Mouse (Mus musculus) induced T-regulatory cell, adult 2 months (primary cell): ENCODE data around the gene Slc25a25.

Experiments used
- DNase-seq: peaks from one replicate; pipeline ENCODE4 v3.0.0-alpha.2; 2012; ENCODE audit warnings: low read depth

Slc25a25 gene

GRCm38 (mm10) chr2:32395946-32396621 lies 55.2 kb downstream of the Slc25a25 start:
- peak; percentile 93 for DNase-seq

GRCm38 (mm10) chr2:32395484-32395945 lies 55.7 kb downstream of the Slc25a25 start, which contains the start of gene Ptges2:
Gene Ptges2, plus strand, starts transcription at chr2:32395896.
- DNase-seq, result peak; percentile 95

- DNase-seq, result no peak
These were observed 56.3 kb downstream of the Slc25a25 start for GRCm38 (mm10) chr2:32394973-32395372.

GRCm38 (mm10) chr2:32392063-32392462 lies 59.2 kb downstream of the Slc25a25 start:
- DNase-seq, result no peak

- DNase-seq, result no peak
These were observed 60.4 kb downstream of the Slc25a25 start for GRCm38 (mm10) chr2:32390871-32391270.

- DNase-seq, result no peak
These were observed 62.1 kb downstream of the Slc25a25 start for GRCm38 (mm10) chr2:32389157-32389556.

GRCm38 (mm10) chr2:32387706-32388490 lies 63.3 kb downstream of the Slc25a25 start, which contains the start of gene Lcn2:
Gene Lcn2, minus strand, starts transcription at chr2:32388252.
- no peak for DNase-seq

GRCm38 (mm10) chr2:32382689-32383088 lies 68.6 kb downstream of the Slc25a25 start:
- no peak for DNase-seq

GRCm38 (mm10) chr2:32381775-32382223 lies 69.4 kb downstream of the Slc25a25 start, which contains the start of gene 1110008P14Rik:
Gene 1110008P14Rik, minus strand, starts transcription at chr2:32381938.
- DNase-seq, result peak; percentile 98

- DNase-seq, result peak; percentile 55
These were observed 70.0 kb downstream of the Slc25a25 start for GRCm38 (mm10) chr2:32381141-32381774.

- DNase-seq, result no peak
These were observed 71.2 kb downstream of the Slc25a25 start for GRCm38 (mm10) chr2:32380001-32380500.

GRCm38 (mm10) chr2:32376963-32377362 lies 74.3 kb downstream of the Slc25a25 start:
- no peak for DNase-seq

GRCm38 (mm10) chr2:32375317-32375940 lies 75.8 kb downstream of the Slc25a25 start:
- no peak for DNase-seq

- DNase-seq, result no peak
These were observed 77.1 kb downstream of the Slc25a25 start for GRCm38 (mm10) chr2:32374191-32374590.

GRCm38 (mm10) chr2:32367315-32367714 lies 83.9 kb downstream of the Slc25a25 start:
- no peak for DNase-seq
